Mouse (Mus musculus): Measurements from ENCODE around the gene Fhod1.

The Fhod1 gene

GRCm38 (mm10) chr8:105349096-105349771 lies 1.5 kb upstream of the Fhod1 start:
- DNase-seq (ENCODE audit: low read depth, low spot score): no peak

- no peak for DNase-seq (ENCODE audit: low read depth, low spot score)
Observed at GRCm38 (mm10) chr8:105348450-105349095, 820 bp upstream of the Fhod1 start, which contains the start of gene Slc9a5. Gene Slc9a5, plus strand, starts transcription at chr8:105348843.

GRCm38 (mm10) chr8:105346611-105347427 lies 934 bp downstream of the Fhod1 start:
- DNase-seq (ENCODE audit: low read depth, low spot score): no peak

- no peak for DNase-seq (ENCODE audit: low read depth, low spot score)
Observed at GRCm38 (mm10) chr8:105345061-105345975, 2.4 kb downstream of the Fhod1 start.

GRCm38 (mm10) chr8:105343791-105344574 lies 3.8 kb downstream of the Fhod1 start:
- no peak for DNase-seq (ENCODE audit: low read depth, low spot score)

- DNase-seq (ENCODE audit: low read depth, low spot score): no peak
Observed at GRCm38 (mm10) chr8:105342768-105343167, 5.0 kb downstream of the Fhod1 start.

- no peak for DNase-seq (ENCODE audit: low read depth, low spot score)
Observed at GRCm38 (mm10) chr8:105341399-105341798, 6.4 kb downstream of the Fhod1 start.

- no peak for DNase-seq (ENCODE audit: low read depth, low spot score)
Observed at GRCm38 (mm10) chr8:105339886-105340635, 7.7 kb downstream of the Fhod1 start.

GRCm38 (mm10) chr8:105338992-105339391 lies 8.8 kb downstream of the Fhod1 start:
- DNase-seq (ENCODE audit: low read depth, low spot score): no peak

GRCm38 (mm10) chr8:105336373-105337130 lies 11.2 kb downstream of the Fhod1 start:
- DNase-seq (ENCODE audit: low read depth, low spot score): no peak

- no peak for DNase-seq (ENCODE audit: low read depth, low spot score)
Observed at GRCm38 (mm10) chr8:105332523-105332922, 15.2 kb downstream of the Fhod1 start.

- DNase-seq (ENCODE audit: low read depth, low spot score): no peak
Observed at GRCm38 (mm10) chr8:105331931-105332330, 15.8 kb downstream of the Fhod1 start.

- no peak for DNase-seq (ENCODE audit: low read depth, low spot score)
Observed at GRCm38 (mm10) chr8:105331469-105331868, 16.3 kb downstream of the Fhod1 start.

- DNase-seq (ENCODE audit: low read depth, low spot score): no peak
Observed at GRCm38 (mm10) chr8:105330325-105330724, 17.4 kb downstream of the Fhod1 start.

GRCm38 (mm10) chr8:105326968-105327367 lies 20.8 kb downstream of the Fhod1 start:
- DNase-seq (ENCODE audit: low read depth, low spot score): no peak

- peak; percentile 95 for DNase-seq (ENCODE audit: low read depth, low spot score)
Observed at GRCm38 (mm10) chr8:105326141-105326672, 21.5 kb downstream of the Fhod1 start, which contains the start of the genes Lrrc29 and Tmem208. Gene Lrrc29, minus strand, starts transcription at chr8:105326278. Gene Tmem208, plus strand, starts transcription at chr8:105326354.

GRCm38 (mm10) chr8:105325641-105326093 lies 22.1 kb downstream of the Fhod1 start:
- no peak for DNase-seq (ENCODE audit: low read depth, low spot score)

GRCm38 (mm10) chr8:105323183-105323582 lies 24.6 kb downstream of the Fhod1 start:
- no peak for DNase-seq (ENCODE audit: low read depth, low spot score)
